14 mouse cellular contexts compared by ENCODE assay signal in genomic region chr9:13535803-13536202, GRCm38 (mm10).
DNase-seq lines count a peak whose midpoint lies in the region; ATAC-seq and TF ChIP-seq lines count a peak whose summit lies in the region.
"Had no signal": no experiment of that assay in that cellular context is flagged by ENCODE, and none has a peak within 500 bp of the region (broad histone marks: within the 10 kb centered on the region; RNA-seq: fewer than 3 reads in every experiment).

No protein-coding gene starts in this region.

- no peak for TF ChIP-seq CTCF in kidney, adult 2 months (conservative IDR thresholded peaks at IDR 0.05; ENCODE audit: insufficient read depth, insufficient read length, low read depth, low read length)

- WGBS in forebrain, embryonic 11.5 days, result 54% methylated on average over 5 of the region's 5 CpGs
- 45% methylated on average over 5 of the region's 5 CpGs for WGBS in forebrain, embryonic 15.5 days
- 63% methylated on average over 5 of the region's 5 CpGs for WGBS in kidney, adult 2 months
- 27% methylated on average over 5 of the region's 5 CpGs for WGBS in embryonic facial prominence, embryonic 15.5 days
- 12% methylated on average over 5 of the region's 5 CpGs for WGBS in midbrain, embryonic 14.5 days

- no peaks in the 10 kb centered on the region for H3K27me3 ChIP-seq in forebrain, embryonic 11.5 days (ENCODE audit: control insufficient read depth, insufficient read depth, low read length)
- H3K27me3 ChIP-seq in forebrain, embryonic 15.5 days, result no peaks in the 10 kb centered on the region
- H3K27me3 ChIP-seq in kidney, adult 2 months (replicated peaks; ENCODE audit: control insufficient read depth, insufficient read depth, low read length), result no peaks in the 10 kb centered on the region
- H3K27me3 ChIP-seq in embryonic facial prominence, embryonic 15.5 days, result no peaks in the 10 kb centered on the region
- no peaks in the 10 kb centered on the region for H3K27me3 ChIP-seq in midbrain, embryonic 14.5 days (ENCODE audit: control insufficient read depth, insufficient read depth, low read length)
- H3K27me3 ChIP-seq: limb, embryonic 15.5 days; megakaryocyte, embryonic 14.5 days had no signal

- no peak overlapping the region for H3K4me3 ChIP-seq in forebrain, embryonic 11.5 days (ENCODE audit: low read depth, low read length)
- no peak overlapping the region for H3K4me3 ChIP-seq in forebrain, embryonic 15.5 days
- H3K4me3 ChIP-seq in kidney, adult 2 months (ENCODE audit: insufficient read depth, low read depth, low read length), result no peak overlapping the region
- H3K4me3 ChIP-seq in embryonic facial prominence, embryonic 15.5 days (replicated peaks), result no peak overlapping the region
- H3K4me3 ChIP-seq in midbrain, embryonic 14.5 days (replicated peaks; ENCODE audit: low read depth, low read length), result no peak overlapping the region
- H3K4me3 ChIP-seq: left cerebral cortex, adult 2 months; limb, embryonic 15.5 days had no signal

- no peaks in the 10 kb centered on the region; the same call in 1 of the 2 replicates for H3K9me3 ChIP-seq in forebrain, embryonic 11.5 days (ENCODE audit: control insufficient read depth, low read length)
- no peaks in the 10 kb centered on the region for H3K9me3 ChIP-seq in forebrain, embryonic 15.5 days
- H3K9me3 ChIP-seq in embryonic facial prominence, embryonic 15.5 days (replicated peaks), result 0 out of 2 replicates have a peak, but pooled peaks cover 7% of the 10 kb centered on the region
- no peaks in the 10 kb centered on the region for H3K9me3 ChIP-seq in midbrain, embryonic 14.5 days (ENCODE audit: control insufficient read depth, low read length)
- H3K9me3 ChIP-seq: megakaryocyte, embryonic 14.5 days had no signal

- no peak overlapping the region for H3K4me2 ChIP-seq in forebrain, embryonic 11.5 days (ENCODE audit: low read depth, low read length, severe bottlenecking)
- H3K4me2 ChIP-seq in forebrain, embryonic 15.5 days (replicated peaks), result no peak overlapping the region
- H3K4me2 ChIP-seq in embryonic facial prominence, embryonic 15.5 days (replicated peaks), result no peak overlapping the region
- H3K4me2 ChIP-seq in midbrain, embryonic 14.5 days (ENCODE audit: low read length), result peak overlapping the region; percentile 23; the same call in 1 of the 2 replicates
- H3K4me2 ChIP-seq: limb, embryonic 15.5 days had no signal

- TF ChIP-seq POLR2A in kidney, adult 2 months (IDR thresholded peaks at IDR 0.05; ENCODE audit: low read depth, low read length), result no peak

- H3K9ac ChIP-seq in forebrain, embryonic 11.5 days (ENCODE audit: low read length), result no peak overlapping the region
- no peak overlapping the region for H3K9ac ChIP-seq in forebrain, embryonic 15.5 days (replicated peaks)
- H3K9ac ChIP-seq in embryonic facial prominence, embryonic 15.5 days, result no peak overlapping the region
- H3K9ac ChIP-seq in midbrain, embryonic 14.5 days (replicated peaks; ENCODE audit: low read length), result no peak overlapping the region
- H3K9ac ChIP-seq: limb, embryonic 15.5 days had no signal

- no peak for ATAC-seq in forebrain, embryonic 11.5 days (replicated peaks; ENCODE audit: low FRiP score)
- no peak for ATAC-seq in forebrain, embryonic 15.5 days (replicated peaks)
- 0 out of 2 replicates have a peak, but pooled peaks have one; percentile 39 for ATAC-seq in embryonic facial prominence, embryonic 15.5 days (ENCODE audit: insufficient number of reproducible peaks, low FRiP score, low TSS enrichment, low read depth)
- peak; percentile 51; the same call in 1 of the 2 replicates for ATAC-seq in midbrain, embryonic 14.5 days (ENCODE audit: low FRiP score, low TSS enrichment)
- ATAC-seq: forebrain, embryonic 14.5 days had no signal

- DNase-seq in forebrain, embryonic 11.5 days (ENCODE audit: low spot score), result no peak
- DNase-seq in kidney, adult 2 months, result no peak
- DNase-seq in kidney, adult 9 months, result no peak
- peak; percentile 51 for DNase-seq in midbrain, embryonic 14.5 days
- DNase-seq in T-cell, adult 2 months (ENCODE audit: low spot score), result no peak
- DNase-seq in adrenal gland, postnatal 4 days (ENCODE audit: low spot score in 2 of 2), result no peak
- DNase-seq: cerebellum, adult 11-12 months; gastrocnemius, postnatal 14 days had no signal

- peaks cover 12% of the 10 kb centered on the region; the same call in 1 of the 2 replicates for H3K4me1 ChIP-seq in forebrain, embryonic 11.5 days (replicated peaks; ENCODE audit: control insufficient read depth, insufficient read depth, low read length)
- H3K4me1 ChIP-seq in forebrain, embryonic 15.5 days, result peaks cover 5% of the 10 kb centered on the region; the same call in 1 of the 2 replicates
- peaks cover 9% of the 10 kb centered on the region for H3K4me1 ChIP-seq in kidney, adult 2 months (ENCODE audit: control insufficient read depth, insufficient read depth, low read length)
- H3K4me1 ChIP-seq in embryonic facial prominence, embryonic 15.5 days, result peaks cover 18% of the 10 kb centered on the region
- H3K4me1 ChIP-seq in midbrain, embryonic 14.5 days (ENCODE audit: control insufficient read depth, insufficient read depth, low read length), result peaks cover 28% of the 10 kb centered on the region

- 0 out of 2 replicates have a peak overlapping the region, but pooled peaks have one; percentile 18 for H3K27ac ChIP-seq in forebrain, embryonic 11.5 days (ENCODE audit: low read depth, low read length)
- H3K27ac ChIP-seq in forebrain, embryonic 15.5 days (replicated peaks), result no peak overlapping the region
- 0 out of 2 replicates have a peak overlapping the region, but pooled peaks have one; percentile 28 for H3K27ac ChIP-seq in kidney, adult 2 months (ENCODE audit: insufficient read depth, low read depth, low read length)
- H3K27ac ChIP-seq in embryonic facial prominence, embryonic 15.5 days (replicated peaks), result 0 out of 2 replicates have a peak overlapping the region, but pooled peaks have one; percentile 17
- H3K27ac ChIP-seq in midbrain, embryonic 14.5 days (replicated peaks; ENCODE audit: low read depth, low read length), result no peak overlapping the region
- H3K27ac ChIP-seq: left cerebral cortex, adult 2 months; limb, embryonic 15.5 days had no signal

- H3K36me3 ChIP-seq in forebrain, embryonic 11.5 days (ENCODE audit: control insufficient read depth, insufficient read depth, low read length), result no peaks in the 10 kb centered on the region
- H3K36me3 ChIP-seq in forebrain, embryonic 15.5 days, result no peaks in the 10 kb centered on the region
- H3K36me3 ChIP-seq in kidney, adult 2 months (ENCODE audit: control insufficient read depth, insufficient read depth, low read length), result no peaks in the 10 kb centered on the region
- H3K36me3 ChIP-seq in embryonic facial prominence, embryonic 15.5 days, result 0 out of 2 replicates have a peak, but pooled peaks cover 2% of the 10 kb centered on the region
- no peaks in the 10 kb centered on the region for H3K36me3 ChIP-seq in midbrain, embryonic 14.5 days (ENCODE audit: control insufficient read depth, insufficient read depth, low read length)
- H3K36me3 ChIP-seq: limb, embryonic 15.5 days had no signal

Comparison
In these comparisons a context has a peak if more than half of its experiments do, and no peak if none do; other contexts are left out.
1. H3K27ac ChIP-seq: peak in forebrain, embryonic 11.5 days (single experiment), kidney, adult 2 months (single experiment) and embryonic facial prominence, embryonic 15.5 days (single experiment); none in forebrain, embryonic 15.5 days (single experiment) and midbrain, embryonic 14.5 days (single experiment).
2. ATAC-seq: peak in embryonic facial prominence, embryonic 15.5 days (single experiment) and midbrain, embryonic 14.5 days (single experiment); none in forebrain, embryonic 11.5 days (single experiment) and forebrain, embryonic 15.5 days (single experiment).